Comparison of ENCODE assay signal across 8 mouse cellular contexts in genomic region chr12:32017636-32018375, GRCm38 (mm10). TPM values are rescaled to one million over a fixed set of nuclear protein-coding genes. Genes with fewer than 3 reads are reported as not detected.
DNase-seq lines count a peak whose midpoint lies in the region; ATAC-seq lines count a peak whose summit lies in the region.

No protein-coding gene starts in this region.

- WGBS in liver, embryonic 15.5 days (ENCODE audit: insufficient replicate concordance): 6% methylated on average over 7 of the region's 7 CpGs
- 34% methylated on average over 7 of the region's 7 CpGs for WGBS in stomach, embryonic 16.5 days
- WGBS in forebrain, embryonic 13.5 days: 80% methylated on average over 7 of the region's 7 CpGs

- no peak overlapping the region for H3K4me3 ChIP-seq in liver, embryonic 15.5 days (replicated peaks)
- H3K4me3 ChIP-seq in stomach, embryonic 16.5 days (replicated peaks; ENCODE audit: low read length): no peak overlapping the region
- no peak overlapping the region for H3K4me3 ChIP-seq in forebrain, embryonic 13.5 days

- H3K27me3 ChIP-seq in liver, embryonic 15.5 days: no peaks in the 10 kb centered on the region
- no peaks in the 10 kb centered on the region for H3K27me3 ChIP-seq in stomach, embryonic 16.5 days (ENCODE audit: control insufficient read depth, insufficient read depth, low read length)
- H3K27me3 ChIP-seq in forebrain, embryonic 13.5 days: no peaks in the 10 kb centered on the region

- peaks cover 29% of the 10 kb centered on the region for H3K36me3 ChIP-seq in liver, embryonic 15.5 days (replicated peaks)
- no peaks in the 10 kb centered on the region for H3K36me3 ChIP-seq in stomach, embryonic 16.5 days (ENCODE audit: control insufficient read depth, insufficient read depth, low read length)
- no peaks in the 10 kb centered on the region for H3K36me3 ChIP-seq in forebrain, embryonic 13.5 days (ENCODE audit: poor library complexity, severe bottlenecking)

- H3K9me3 ChIP-seq in liver, embryonic 15.5 days (replicated peaks): no peaks in the 10 kb centered on the region
- H3K9me3 ChIP-seq in stomach, embryonic 16.5 days (replicated peaks; ENCODE audit: control insufficient read depth, low read length): no peaks in the 10 kb centered on the region
- H3K9me3 ChIP-seq in forebrain, embryonic 13.5 days (replicated peaks): no peaks in the 10 kb centered on the region

- H3K4me1 ChIP-seq in liver, embryonic 15.5 days (replicated peaks): peaks cover 40% of the 10 kb centered on the region
- H3K4me1 ChIP-seq in stomach, embryonic 16.5 days (ENCODE audit: control insufficient read depth, insufficient read depth, low read length): peaks cover 28% of the 10 kb centered on the region
- H3K4me1 ChIP-seq in forebrain, embryonic 13.5 days: peaks cover 6% of the 10 kb centered on the region

- H3K27ac ChIP-seq in liver, embryonic 15.5 days (replicated peaks): peak overlapping the region; percentile 69
- no peak overlapping the region for H3K27ac ChIP-seq in stomach, embryonic 16.5 days (ENCODE audit: low read length)
- H3K27ac ChIP-seq in forebrain, embryonic 13.5 days: no peak overlapping the region

- ATAC-seq in liver, embryonic 15.5 days (ENCODE audit: insufficient read depth): peak; percentile 82
- ATAC-seq in stomach, embryonic 16.5 days (ENCODE audit: insufficient read depth, low FRiP score): no peak
- ATAC-seq in forebrain, embryonic 13.5 days: no peak

- DNase-seq in heart, adult 11 months: peak; percentile 95
- no peak for DNase-seq in heart, postnatal 25 days (ENCODE audit: low spot score)
- peak; percentile 75 for DNase-seq in gonadal fat pad, adult 2 months (ENCODE audit: low read depth)
- no peak for DNase-seq in urinary bladder, postnatal 4 days (ENCODE audit: low spot score in 2 of 2)
- DNase-seq in right cerebral cortex, postnatal 10 days (ENCODE audit: low spot score in 2 of 2): no peak

- intact Hi-C loops in heart, postnatal 25 days (cut with DNase I): no loop called here

- H3K4me2 ChIP-seq in liver, embryonic 15.5 days: peak overlapping the region; percentile 26
- no peak overlapping the region for H3K4me2 ChIP-seq in stomach, embryonic 16.5 days (ENCODE audit: low read depth, low read length)
- no peak overlapping the region for H3K4me2 ChIP-seq in forebrain, embryonic 13.5 days

- H3K9ac ChIP-seq in liver, embryonic 15.5 days: no peak overlapping the region
- 0 out of 2 replicates have a peak overlapping the region, but pooled peaks have one; percentile 11 for H3K9ac ChIP-seq in stomach, embryonic 16.5 days (ENCODE audit: low read length)
- H3K9ac ChIP-seq in forebrain, embryonic 13.5 days: no peak overlapping the region

RNA-seq across cellular contexts. Expression of gene Prkar2b, which starts 43.3 kb away (rescaled TPM):
- total RNA-seq in heart, postnatal 25 days (2021): 1 to 10 TPM; 5.3 to 6.2 TPM
- polyA plus RNA-seq in gonadal fat pad, adult 2 months (2012; rRNA removed): 57.1 and 70.8 TPM in 2 replicates
- polyA plus RNA-seq in liver, embryonic 15.5 days (2015; fragmentation: Nextera tagmentation; extraction: Ambion mirVana): 66.8 and 70.4 TPM in 2 replicates
- 19.5 and 22.6 TPM in 2 replicates for polyA plus RNA-seq in stomach, embryonic 16.5 days (2015; fragmentation: Nextera tagmentation; extraction: Ambion mirVana)
- polyA plus RNA-seq in forebrain, embryonic 13.5 days (2015; fragmentation: Nextera tagmentation; extraction: Ambion mirVana): 65.4 and 70.5 TPM in 2 replicates

Comparison
In these comparisons a context has a peak if more than half of its experiments do, and no peak if none do; other contexts are left out.
1. DNase-seq: peak in heart, adult 11 months (single experiment) and gonadal fat pad, adult 2 months (single experiment); none in heart, postnatal 25 days (single experiment), urinary bladder, postnatal 4 days (0 of 2) and right cerebral cortex, postnatal 10 days (0 of 2).